Mouse (Mus musculus) testis, adult 2 months (tissue): ENCODE measurements around the gene Nr3c2.

Source experiments
- CTCF ChIP-seq: fragments of 200-500 bp; IDR thresholded peaks from 2 replicates; pipeline ENCODE4 v1.5.1; 2012; ENCODE audit warnings: low read depth, mild to moderate bottlenecking, inconsistent platforms, low read length, moderate library complexity; ENCODE audit not compliant: control insufficient read depth, insufficient read depth, insufficient replicate concordance
- POLR2A ChIP-seq: fragments of 200-500 bp; IDR thresholded peaks from 2 replicates; pipeline ENCODE4 v1.6.1; 2012; ENCODE audit warnings: low read depth, mild to moderate bottlenecking, inconsistent platforms, low read length, moderate library complexity; ENCODE audit not compliant: control insufficient read depth

DNA sequence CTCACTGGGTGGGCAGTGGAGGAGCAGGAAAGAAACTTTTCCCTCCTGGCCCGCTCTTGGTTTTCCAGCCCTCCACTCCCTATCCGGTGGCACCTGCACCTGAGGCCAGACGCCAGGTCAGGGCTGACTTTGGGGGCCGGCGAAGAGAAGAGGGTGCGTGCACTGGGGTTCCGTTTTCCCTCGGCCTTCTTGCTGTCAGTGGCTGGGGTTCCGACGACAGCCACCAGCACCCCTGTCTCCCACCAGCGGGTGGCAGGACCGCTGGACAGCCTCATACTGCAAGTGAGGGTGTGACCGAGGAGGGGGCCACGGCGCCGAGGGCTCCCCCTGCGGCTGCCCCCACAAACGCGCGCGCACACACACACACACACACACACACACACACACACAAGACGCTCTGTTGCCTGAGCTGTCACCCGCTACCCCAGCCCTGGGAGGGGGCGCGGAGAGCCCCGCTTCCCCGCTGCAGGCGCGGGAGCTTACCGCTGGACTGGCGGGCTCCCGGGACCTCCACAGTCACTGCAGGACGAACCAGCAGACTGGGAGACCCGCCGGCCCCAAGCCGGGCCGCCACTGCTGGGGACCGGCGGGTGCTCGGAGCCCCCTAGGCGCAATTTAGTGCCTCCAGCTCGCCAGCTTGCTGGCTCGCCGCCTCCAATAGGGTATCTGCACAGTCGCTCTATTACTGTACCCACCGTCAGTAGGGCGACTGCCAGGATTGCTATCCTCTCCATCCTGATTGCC, at the start of gene Nr3c2:
- TF ChIP-seq CTCF (no peak), POLR2A (no peak)
